Mouse (Mus musculus) brain, embryonic 14.5 days (tissue): ENCODE data around the gene Tmprss3.

Source experiments
- CTCF ChIP-seq: fragments of 200-500 bp; IDR thresholded peaks from 2 replicates; pipeline ENCODE4 v1.5.1; 2012; ENCODE audit warnings: inconsistent platforms, mild to moderate bottlenecking, moderate library complexity, borderline replicate concordance; ENCODE audit not compliant: insufficient read depth, insufficient read length; ENCODE audit errors: extremely low read depth
- POLR2A ChIP-seq: fragments of 200-500 bp; IDR thresholded peaks from 2 replicates; pipeline ENCODE4 v1.6.1; 2012; ENCODE audit warnings: mild to moderate bottlenecking, inconsistent platforms, borderline replicate concordance; ENCODE audit not compliant: poor library complexity, insufficient read depth, insufficient read length, severe bottlenecking; ENCODE audit errors: extremely low read depth

- TF ChIP-seq CTCF (no peak), POLR2A (no peak)
Measured at GRCm38 (mm10) chr17:31145998-31146397, 52.8 kb downstream of the Tmprss3 start.
